Mouse (Mus musculus) erythroblast, embryonic 14.5 days (primary cell): ENCODE data around the gene Sec31b. TPM values are rescaled to one million over a fixed set of nuclear protein-coding genes. Genes with fewer than 3 reads are reported as not detected.

Source experiments
- H3K27me3 ChIP-seq: 2 replicates; pipeline ENCODE4 v1.6.1; 2012; ENCODE audit warnings: inconsistent platforms; ENCODE audit not compliant: control insufficient read depth
- H3K36me3 ChIP-seq: 2 replicates; pipeline ENCODE4 v1.6.1; 2012; ENCODE audit warnings: mild to moderate bottlenecking, inconsistent platforms; ENCODE audit not compliant: control insufficient read depth
- H3K4me1 ChIP-seq: 2 replicates; pipeline ENCODE4 v1.6.1; 2012; ENCODE audit warnings: inconsistent platforms; ENCODE audit not compliant: control insufficient read depth
- H3K4me3 ChIP-seq: replicated peaks from 2 replicates; pipeline ENCODE3; 2012; ENCODE audit warnings: moderate library complexity, mild to moderate bottlenecking, inconsistent platforms
- H3K9me3 ChIP-seq: 2 replicates; pipeline ENCODE4 v1.6.1; 2012; ENCODE audit warnings: low read length, inconsistent platforms, mixed read lengths; ENCODE audit not compliant: control insufficient read depth
- GATA1 ChIP-seq: IDR thresholded peaks from 2 replicates; pipeline ENCODE4 v1.6.1; 2012; ENCODE audit warnings: low read length, inconsistent platforms, mixed read lengths
- TAL1 ChIP-seq: IDR thresholded peaks from 3 replicates; pipeline ENCODE4 v1.6.1; 2012; ENCODE audit warnings: low read length, inconsistent platforms, mixed read lengths
- polyA plus RNA-seq: library from polyadenylated mRNA; stranded (reverse); fragments of >175 nt; gene quantifications from 2 replicates; pipeline ENCODE4 v1.2.3, GENCODE M21; 2012

Gene Sec31b
- polyA plus RNA-seq, 1 experiment: not detected

DNA sequence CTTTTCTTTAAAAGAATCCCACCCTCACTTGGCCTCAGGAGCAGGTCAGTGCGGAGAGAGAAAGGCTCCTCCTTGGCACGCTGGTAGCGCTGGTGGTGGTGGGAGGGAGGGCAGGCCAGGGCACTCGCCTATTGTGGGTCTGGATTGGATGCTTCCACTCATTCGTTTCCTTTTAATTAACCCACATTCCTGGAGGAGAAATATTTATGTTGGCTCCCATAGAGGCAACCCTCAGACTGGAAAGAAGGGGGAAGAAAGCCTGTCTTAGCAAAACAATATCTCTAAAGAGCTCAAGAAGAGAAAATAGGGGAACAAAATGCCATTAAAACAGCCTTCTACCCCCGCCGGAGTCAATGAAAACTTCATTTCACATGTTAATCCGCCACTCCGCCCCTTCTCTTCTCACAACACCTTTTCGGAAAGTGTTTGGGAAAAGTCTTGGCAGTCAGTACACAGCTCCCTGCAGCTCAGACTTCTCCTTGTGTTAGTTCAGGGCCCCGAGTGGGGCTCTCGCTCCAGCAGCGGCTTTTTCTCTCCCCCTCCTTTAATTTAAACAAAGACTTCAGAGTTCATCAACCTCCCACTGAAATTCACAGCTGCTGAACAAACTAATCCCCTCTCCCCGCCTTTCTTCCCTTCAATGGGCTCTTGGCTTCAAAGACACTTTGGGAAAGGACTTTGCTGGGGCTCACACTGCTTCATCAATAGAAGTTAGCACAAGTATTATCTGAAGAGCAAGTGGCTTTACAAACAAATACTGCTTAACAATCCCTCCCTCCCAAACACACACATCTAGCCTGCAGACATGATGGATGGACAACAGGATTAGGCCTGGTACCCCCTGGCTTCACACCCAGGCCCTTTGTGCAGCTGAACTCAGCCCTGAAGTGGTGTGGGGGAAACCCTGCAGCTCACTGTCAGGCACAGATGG, 30.9 kb downstream of the Sec31b start:
- Histone ChIP-seq H3K27me3 (peaks cover 77% of the 10 kb centered on the region), H3K4me3 (no peak overlapping the region), H3K9me3 (peaks cover 5% of the 10 kb centered on the region; the same call in 1 of the 2 replicates), H3K4me1 (no peaks in the 10 kb centered on the region), H3K36me3 (no peaks in the 10 kb centered on the region)
- TF ChIP-seq TAL1 (no peak), GATA1 (no peak)

DNA sequence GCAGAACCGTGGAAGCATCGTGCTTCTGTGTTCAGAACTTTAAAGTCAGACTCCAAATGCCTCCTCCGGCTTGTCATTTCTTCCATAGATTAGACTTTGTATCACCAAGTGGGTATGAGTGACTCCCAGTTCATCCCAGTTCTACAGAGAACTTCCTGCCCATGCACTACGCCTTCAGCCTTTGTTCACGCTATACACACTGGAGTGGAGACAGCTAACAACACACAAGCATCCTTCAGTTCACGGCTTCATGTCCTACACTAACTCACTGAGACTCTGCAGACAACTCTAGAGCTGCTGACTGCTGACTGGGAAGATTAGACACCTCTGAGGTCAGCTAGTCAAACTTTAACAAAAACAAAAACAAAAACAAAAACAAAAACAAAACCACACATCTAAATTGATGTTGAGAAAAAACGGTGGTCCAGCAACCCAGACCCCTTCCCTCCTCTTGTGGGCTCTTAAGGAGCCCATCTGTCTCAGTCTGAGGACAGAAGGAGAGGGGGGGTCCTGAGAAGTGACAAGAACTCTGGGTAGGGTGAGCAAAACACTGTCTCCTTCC, 31.7 kb downstream of the Sec31b start:
- H3K4me1 ChIP-seq: no peaks in the 10 kb centered on the region
- no peak overlapping the region for H3K4me3 ChIP-seq
- no peaks in the 10 kb centered on the region for H3K36me3 ChIP-seq
- TF ChIP-seq TAL1: no peak
- no peak for TF ChIP-seq GATA1
- peaks cover 5% of the 10 kb centered on the region; the same call in 1 of the 2 replicates for H3K9me3 ChIP-seq
- H3K27me3 ChIP-seq: peaks cover 84% of the 10 kb centered on the region

DNA sequence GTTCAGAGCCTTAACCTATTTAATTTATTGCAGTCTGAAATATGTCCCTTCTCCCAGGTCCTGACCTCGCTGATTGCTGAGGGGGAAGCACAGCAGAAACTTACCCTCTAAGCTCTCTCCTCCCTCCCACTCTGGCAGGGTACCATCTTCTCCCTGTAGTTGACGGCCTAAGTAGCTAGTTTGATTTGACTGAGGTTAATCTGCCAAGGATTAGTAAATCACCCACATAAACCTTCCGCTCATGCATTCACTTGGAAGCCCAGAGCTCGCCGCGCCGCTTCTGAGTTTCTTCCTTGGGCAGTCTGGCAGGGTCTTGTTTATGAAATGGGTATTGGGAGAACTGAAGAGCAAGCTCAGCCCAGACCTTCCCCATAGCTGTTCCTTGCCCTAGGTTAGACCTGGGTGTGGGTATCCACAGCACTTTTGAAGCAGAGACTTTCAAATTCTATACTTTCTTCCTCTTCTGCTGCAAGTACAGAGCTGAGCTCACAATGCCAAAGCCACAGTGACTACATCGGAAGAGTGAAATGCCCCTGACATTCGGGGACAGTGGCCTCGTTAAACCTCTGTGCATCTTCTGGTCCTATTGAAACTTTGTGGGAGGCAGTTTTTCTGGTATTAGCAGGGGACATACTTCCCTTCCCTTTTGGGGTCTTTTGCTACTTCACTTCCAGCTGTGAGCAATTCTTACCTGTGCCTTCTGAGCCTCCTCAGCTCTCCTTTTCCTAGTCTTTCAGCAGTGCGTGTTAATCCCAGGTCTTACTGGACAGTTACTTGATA, 32.4 kb downstream of the Sec31b start:
- Histone ChIP-seq H3K4me1 (no peaks in the 10 kb centered on the region), H3K36me3 (no peaks in the 10 kb centered on the region), H3K27me3 (peaks cover 87% of the 10 kb centered on the region), H3K4me3 (no peak overlapping the region), H3K9me3 (peaks cover 5% of the 10 kb centered on the region; the same call in 1 of the 2 replicates)
- no peak for TF ChIP-seq GATA1
- no peak for TF ChIP-seq TAL1

DNA sequence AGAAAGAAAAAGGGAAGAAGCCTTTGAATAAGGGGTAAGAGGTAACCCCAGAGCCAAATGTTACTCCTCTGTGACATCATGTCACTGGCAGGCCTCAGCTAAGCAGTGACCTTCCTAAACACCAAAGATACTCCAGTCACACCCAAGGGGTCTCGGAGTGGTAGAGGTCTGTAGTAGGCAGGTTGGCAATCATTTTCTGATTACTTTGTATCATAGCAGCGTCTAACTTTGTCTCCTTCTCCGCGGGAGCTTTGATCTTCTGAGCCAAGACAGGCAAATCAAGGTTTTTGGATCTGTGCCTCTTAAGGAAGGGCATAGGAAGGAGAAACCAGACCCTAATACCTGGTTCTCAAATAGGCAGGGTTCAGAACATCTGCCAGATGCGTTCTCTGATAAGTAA, 33.1 kb downstream of the Sec31b start:
- no peaks in the 10 kb centered on the region for H3K36me3 ChIP-seq
- H3K9me3 ChIP-seq: peaks cover 5% of the 10 kb centered on the region; the same call in 1 of the 2 replicates
- no peak overlapping the region for H3K4me3 ChIP-seq
- no peak for TF ChIP-seq TAL1
- TF ChIP-seq GATA1: no peak
- H3K27me3 ChIP-seq: peaks cover 82% of the 10 kb centered on the region
- H3K4me1 ChIP-seq: no peaks in the 10 kb centered on the region

DNA sequence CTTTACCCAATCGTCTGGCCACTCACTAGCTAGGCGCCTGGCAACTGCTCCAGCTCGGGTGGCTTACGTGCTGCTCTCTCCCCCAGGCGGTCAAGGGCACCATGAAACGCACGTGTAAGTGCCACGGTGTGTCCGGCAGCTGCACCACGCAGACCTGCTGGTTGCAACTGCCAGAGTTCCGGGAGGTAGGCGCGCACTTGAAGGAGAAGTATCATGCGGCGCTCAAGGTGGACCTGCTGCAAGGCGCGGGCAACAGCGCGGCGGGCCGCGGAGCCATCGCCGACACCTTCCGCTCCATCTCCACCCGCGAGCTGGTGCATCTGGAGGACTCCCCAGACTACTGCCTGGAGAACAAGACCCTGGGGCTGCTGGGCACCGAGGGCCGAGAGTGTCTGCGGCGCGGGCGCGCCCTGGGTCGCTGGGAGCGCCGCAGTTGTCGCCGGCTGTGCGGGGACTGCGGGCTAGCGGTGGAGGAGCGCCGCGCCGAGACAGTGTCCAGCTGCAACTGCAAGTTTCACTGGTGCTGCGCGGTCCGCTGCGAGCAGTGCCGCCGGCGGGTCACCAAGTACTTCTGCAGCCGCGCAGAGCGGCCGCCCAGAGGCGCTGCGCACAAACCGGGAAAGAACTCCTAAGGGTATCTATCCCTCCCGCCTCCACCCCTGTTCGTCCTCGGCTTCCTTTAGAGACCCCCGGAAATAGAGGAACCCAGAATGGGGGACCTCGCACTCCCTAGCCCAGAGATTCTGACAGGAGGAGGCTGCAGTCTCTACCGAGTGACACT, 34.0 kb downstream of the Sec31b start:
- H3K4me1 ChIP-seq: no peaks in the 10 kb centered on the region
- peaks cover 83% of the 10 kb centered on the region for H3K27me3 ChIP-seq
- H3K36me3 ChIP-seq: no peaks in the 10 kb centered on the region
- H3K9me3 ChIP-seq: peaks cover 5% of the 10 kb centered on the region; the same call in 1 of the 2 replicates
- TF ChIP-seq TAL1 (no peak), GATA1 (no peak)
- H3K4me3 ChIP-seq: no peak overlapping the region

DNA sequence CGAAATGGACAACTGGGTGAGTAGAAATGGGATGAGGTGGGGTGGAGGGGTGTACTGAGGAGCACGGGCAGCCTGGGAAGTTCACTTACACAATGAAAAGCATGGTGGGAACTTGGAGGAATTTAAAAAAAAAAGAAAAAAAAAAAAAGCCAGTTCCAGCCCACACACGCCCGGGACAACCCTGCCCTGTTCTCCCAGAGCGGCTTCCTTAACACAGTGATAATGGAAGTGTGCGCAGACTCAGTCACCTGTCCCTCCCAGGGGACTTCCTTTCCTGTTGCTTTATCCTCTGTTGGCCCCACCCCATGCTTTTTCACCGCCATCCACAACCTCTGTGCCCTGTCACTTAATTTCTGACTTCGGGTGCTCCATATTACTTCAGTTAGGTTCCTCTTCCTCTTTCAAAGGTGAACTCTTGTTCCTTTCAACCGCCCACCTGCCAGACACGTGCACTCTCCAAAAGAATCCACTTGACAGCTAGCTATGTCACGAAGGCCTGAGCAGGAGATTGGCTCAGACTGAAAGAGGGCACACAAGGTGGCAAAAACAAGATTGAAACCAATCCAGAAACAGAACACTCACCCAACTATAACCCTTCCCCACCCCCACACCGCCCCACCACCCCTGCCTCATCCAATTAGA, 35.0 kb downstream of the Sec31b start:
- Histone ChIP-seq H3K36me3 (no peaks in the 10 kb centered on the region), H3K27me3 (peaks cover 77% of the 10 kb centered on the region), H3K9me3 (peaks cover 5% of the 10 kb centered on the region; the same call in 1 of the 2 replicates), H3K4me1 (no peaks in the 10 kb centered on the region), H3K4me3 (no peak overlapping the region)
- no peak for TF ChIP-seq GATA1
- no peak for TF ChIP-seq TAL1

DNA sequence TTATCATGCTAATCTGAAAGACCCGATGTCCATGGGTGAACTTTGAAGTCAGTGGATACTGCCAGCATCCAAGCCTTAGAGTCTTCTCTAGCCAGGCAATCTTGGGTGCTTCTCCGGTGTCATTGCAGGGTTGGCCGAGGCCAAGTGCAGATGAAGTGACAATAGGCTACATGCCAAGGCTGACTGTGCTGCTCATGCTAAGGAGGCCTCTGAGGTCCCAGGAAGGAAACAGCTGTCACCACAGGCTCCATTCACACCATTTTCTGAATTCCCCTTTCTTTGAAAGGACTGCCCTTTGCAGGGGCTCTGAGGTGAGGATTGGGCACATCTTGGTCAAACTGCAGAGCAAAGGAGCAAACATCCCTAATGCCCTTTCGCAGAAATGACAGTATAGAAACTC, 42.9 kb downstream of the Sec31b start:
- H3K4me1 ChIP-seq: no peaks in the 10 kb centered on the region
- no peak overlapping the region for H3K4me3 ChIP-seq
- H3K36me3 ChIP-seq: no peaks in the 10 kb centered on the region
- H3K27me3 ChIP-seq: peaks cover 21% of the 10 kb centered on the region
- TF ChIP-seq GATA1: no peak
- TF ChIP-seq TAL1: no peak
- H3K9me3 ChIP-seq: no peaks in the 10 kb centered on the region

DNA sequence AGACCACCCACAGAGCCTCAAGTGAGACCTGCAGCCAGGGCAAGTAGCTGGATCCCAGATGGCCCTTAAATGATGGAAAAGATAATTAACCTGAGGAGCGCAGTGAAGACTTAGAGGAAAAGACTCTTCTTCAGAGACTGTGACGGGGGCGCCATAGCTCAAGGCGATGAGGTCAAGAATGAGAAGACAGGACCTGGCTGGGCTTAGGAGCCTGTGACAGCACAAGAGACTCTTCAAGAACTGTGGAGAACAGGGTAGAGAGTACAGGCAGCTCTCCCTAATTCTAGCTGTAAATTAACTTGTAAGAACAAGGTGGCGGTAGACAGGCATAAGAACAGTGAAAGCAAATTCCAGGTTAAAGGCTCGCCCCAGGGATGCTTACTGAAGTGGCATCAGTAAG, 43.7 kb downstream of the Sec31b start:
- Histone ChIP-seq H3K36me3 (no peaks in the 10 kb centered on the region), H3K27me3 (peaks cover 17% of the 10 kb centered on the region), H3K4me1 (no peaks in the 10 kb centered on the region), H3K4me3 (no peak overlapping the region), H3K9me3 (no peaks in the 10 kb centered on the region)
- no peak for TF ChIP-seq GATA1
- TF ChIP-seq TAL1: no peak
